Mouse (Mus musculus): ENCODE data around the gene Gm4847.

Gm4847 gene

DNA sequence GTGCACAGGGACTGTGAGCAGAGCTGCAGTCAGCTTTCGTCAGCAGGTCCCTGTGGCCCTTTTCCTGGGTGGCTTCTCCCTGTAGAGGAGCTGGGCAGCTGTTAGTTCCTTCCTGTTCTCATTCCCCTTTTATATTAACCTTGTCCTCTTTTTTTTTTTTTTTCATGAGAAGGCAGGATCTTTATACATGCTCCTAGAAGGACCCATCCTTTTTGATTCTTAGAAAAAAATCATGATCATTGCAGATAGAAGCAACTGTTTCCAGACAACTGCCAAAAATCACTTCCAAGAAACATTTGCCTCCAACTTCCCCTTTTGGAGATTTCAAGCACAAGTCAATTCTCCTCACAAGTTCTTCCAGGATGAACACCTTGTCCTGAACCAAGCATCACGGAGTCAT is at the start of gene Gm4847:
Gm4847 (minus strand) TSS at position 101 of the 400 bp plus-strand sequence.
- no peak for DNase-seq

GRCm38 (mm10) chr1:166681745-166682144 is 34.3 kb upstream of the Gm4847 start, which contains the start of gene Fmo9:
Gene Fmo9, minus strand, starts transcription at chr1:166681845.
- DNase-seq, result no peak

- no peak for DNase-seq
These were observed 21.8 kb upstream of the Gm4847 start for GRCm38 (mm10) chr1:166669264-166669663.

DNA sequence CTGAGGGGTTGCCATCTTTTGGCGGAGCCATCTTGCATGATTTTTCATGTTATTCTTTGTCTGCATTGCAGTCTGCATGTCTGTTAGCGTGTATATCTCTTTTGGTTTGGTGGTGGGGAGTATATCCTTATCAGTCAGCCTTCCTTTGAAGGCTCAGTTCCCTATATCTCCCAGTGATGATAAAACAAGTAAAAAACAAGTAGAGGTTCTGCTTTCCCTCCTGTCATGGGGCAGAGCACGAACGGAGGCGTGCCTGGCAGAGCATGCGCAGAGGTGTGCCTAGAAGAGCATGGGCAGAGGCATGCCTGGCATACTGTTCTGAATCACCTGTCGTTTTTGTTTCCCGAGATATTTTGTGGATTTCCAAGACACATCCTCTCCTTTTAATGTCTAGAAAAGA is 13.3 kb upstream of the Gm4847 start:
- DNase-seq, result no peak

Data from cerebellum, postnatal 10 days (tissue).